Comparison of ENCODE assay signal across 28 mouse cellular contexts in genomic region chr9:95389956-95390355, GRCm38 (mm10).
"Had no signal": no experiment of that assay in that cellular context is flagged by ENCODE, and none has a peak within 500 bp of the region (broad histone marks: within the 10 kb centered on the region; RNA-seq: fewer than 3 reads in every experiment).

No protein-coding gene starts in this region.

- H3K9ac ChIP-seq: heart, embryonic 13.5 days; heart, embryonic 15.5 days; hindbrain, embryonic 13.5 days; intestine, embryonic 15.5 days; limb, embryonic 12.5 days; liver, embryonic 13.5 days; liver, embryonic 15.5 days; liver, postnatal 0 days had no signal

- H3K4me1 ChIP-seq: heart, embryonic 13.5 days; heart, embryonic 15.5 days; hindbrain, embryonic 13.5 days; intestine, embryonic 15.5 days; limb, embryonic 10.5 days; limb, embryonic 12.5 days; liver, embryonic 13.5 days; liver, embryonic 15.5 days had no signal

- ATAC-seq: hindbrain, embryonic 16.5 days; inflammation-experienced regulatory T-cells, adult 6 months; intestine, embryonic 15.5 days; intestine, postnatal 0 days; liver, postnatal 0 days had no signal

- H3K27me3 ChIP-seq: heart, embryonic 13.5 days; heart, embryonic 15.5 days; hindbrain, embryonic 13.5 days; intestine, embryonic 15.5 days; limb, embryonic 12.5 days; liver, embryonic 13.5 days; liver, embryonic 15.5 days had no signal

- DNase-seq: gastrocnemius, postnatal 14 days; gastrocnemius, postnatal 36 days; heart, adult 18-20 months; heart, postnatal 14 days; heart, postnatal 36 days; kidney, adult 18-20 months; kidney, adult 8-10 months; kidney, postnatal 10 days; kidney, postnatal 25 days; kidney, postnatal 4 days; liver; liver, embryonic 13.5 days; liver, postnatal 0 days; lung, adult 2 months had no signal

- H3K9me3 ChIP-seq: heart, embryonic 13.5 days; heart, embryonic 15.5 days; hindbrain, embryonic 13.5 days; intestine, embryonic 15.5 days; limb, embryonic 10.5 days; limb, embryonic 12.5 days; liver, embryonic 13.5 days; liver, embryonic 15.5 days had no signal

- H3K4me3 ChIP-seq: heart, embryonic 13.5 days; heart, embryonic 15.5 days; hindbrain, embryonic 13.5 days; intestine, embryonic 15.5 days; layer of hippocampus, adult 2 months; left cerebral cortex, adult 2 months; limb, embryonic 10.5 days; limb, embryonic 12.5 days; liver, embryonic 13.5 days; liver, embryonic 15.5 days had no signal

- H3K36me3 ChIP-seq: heart, embryonic 13.5 days; heart, embryonic 15.5 days; hindbrain, embryonic 13.5 days; intestine, embryonic 15.5 days; limb, embryonic 10.5 days; limb, embryonic 12.5 days; liver, embryonic 13.5 days; liver, embryonic 15.5 days had no signal

- H3K27ac ChIP-seq: heart, embryonic 13.5 days; heart, embryonic 15.5 days; hindbrain, embryonic 13.5 days; intestine, embryonic 15.5 days; left cerebral cortex, adult 2 months; limb, embryonic 10.5 days; limb, embryonic 12.5 days; liver, embryonic 13.5 days; liver, embryonic 15.5 days had no signal

- H3K4me2 ChIP-seq: heart, embryonic 11.5 days; heart, embryonic 13.5 days; heart, embryonic 15.5 days; hindbrain, embryonic 13.5 days; intestine, embryonic 15.5 days; limb, embryonic 12.5 days; liver, embryonic 11.5 days; liver, embryonic 13.5 days; liver, embryonic 15.5 days had no signal
